Mouse (Mus musculus) kidney, embryonic 16.5 days (tissue): ENCODE measurements around the gene Olfr633. TPM values are rescaled to one million over a fixed set of nuclear protein-coding genes. Genes with fewer than 3 reads are reported as not detected.

Source experiments
- ATAC-seq: fragments of 200-750 bp; cut with Nextera tagmentation; 2 replicates; pipeline ENCODE4 v1.8.0; 2017; ENCODE audit warnings: moderate TSS enrichment; ENCODE audit not compliant: low FRiP score, low TSS enrichment
- H3K27ac ChIP-seq: fragments of 300-500 bp; sonication (generic); 2 replicates; pipeline ENCODE4 v1.5.1; 2014; ENCODE audit warnings: low read length
- H3K27me3 ChIP-seq: fragments of 300-500 bp; sonication (generic); 2 replicates; pipeline ENCODE4 v1.6.1; 2014; ENCODE audit warnings: low read length, control low read depth, mixed read lengths; ENCODE audit not compliant: insufficient read depth
- H3K36me3 ChIP-seq: fragments of 300-500 bp; sonication (generic); 2 replicates; pipeline ENCODE4 v1.6.1; 2014; ENCODE audit warnings: low read length, control low read depth, mixed read lengths; ENCODE audit not compliant: insufficient read depth
- H3K4me1 ChIP-seq: fragments of 300-500 bp; sonication (generic); 2 replicates; pipeline ENCODE4 v1.6.1; 2014; ENCODE audit warnings: low read length, control low read depth, mixed read lengths; ENCODE audit not compliant: insufficient read depth
- H3K4me2 ChIP-seq: fragments of 300-500 bp; sonication (generic); replicated peaks from 2 replicates; pipeline ENCODE4 v1.6.1; 2014; ENCODE audit warnings: low read depth, low read length
- H3K4me3 ChIP-seq: fragments of 300-500 bp; sonication (generic); 2 replicates; pipeline ENCODE4 v1.5.1; 2014; ENCODE audit warnings: mild to moderate bottlenecking, low read length
- H3K9ac ChIP-seq: fragments of 300-500 bp; sonication (generic); replicated peaks from 2 replicates; pipeline ENCODE4 v1.6.1; 2014; ENCODE audit warnings: low read length
- H3K9me3 ChIP-seq: fragments of 300-500 bp; sonication (generic); 2 replicates; pipeline ENCODE4 v1.6.1; 2016; ENCODE audit warnings: low read length, control low read depth
- WGBS: fragments of 180-500 bp; shearing (Covaris S2); extraction: QIAGEN DNeasy Blood & Tissue Kit; methylation state at CpG from one replicate; pipeline ENCODE4 v1.1.7; 2014; 5-methylcytosine and 5-hydroxymethylcytosine counted together
- polyA plus RNA-seq: library from polyadenylated mRNA; unstranded; fragments of >200 nt; fragmentation: Nextera tagmentation; extraction: Ambion mirVana; gene quantifications from 2 replicates; pipeline ENCODE4 v1.2.1, GENCODE M21; 2015

Olfr633 gene
- polyA plus RNA-seq, 1 experiment from 2014 or later: not detected

DNA sequence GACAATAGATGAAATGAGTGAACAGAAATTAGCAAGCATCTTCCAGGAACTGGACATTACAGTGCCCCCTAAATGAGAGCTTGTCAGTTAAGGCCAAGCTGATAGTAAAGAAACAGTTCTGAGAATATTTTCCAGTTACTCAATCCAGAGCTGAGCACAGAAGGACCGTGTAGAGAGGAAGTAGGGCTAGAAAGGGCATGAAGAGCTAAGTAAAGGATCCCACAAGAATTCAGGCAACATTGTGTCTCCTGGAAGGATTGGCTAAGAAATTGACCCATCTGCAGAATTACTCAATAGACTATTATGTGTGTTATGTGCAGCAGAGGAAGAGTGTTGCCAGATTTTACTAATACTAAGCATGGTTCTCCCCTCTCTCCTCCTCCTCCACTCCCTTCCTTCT is 27.5 kb downstream of the Olfr633 start:
- no peak for ATAC-seq
- no peaks in the 10 kb centered on the region for H3K36me3 ChIP-seq
- H3K27me3 ChIP-seq: no peaks in the 10 kb centered on the region
- no peaks in the 10 kb centered on the region for H3K9me3 ChIP-seq
- H3K27ac ChIP-seq: no peak overlapping the region
- no peak overlapping the region for H3K4me3 ChIP-seq
- H3K4me1 ChIP-seq: no peaks in the 10 kb centered on the region
- 70% methylated on average over 1 of the region's 1 CpGs for WGBS
- no peak overlapping the region for H3K9ac ChIP-seq
- H3K4me2 ChIP-seq: no peak overlapping the region

DNA sequence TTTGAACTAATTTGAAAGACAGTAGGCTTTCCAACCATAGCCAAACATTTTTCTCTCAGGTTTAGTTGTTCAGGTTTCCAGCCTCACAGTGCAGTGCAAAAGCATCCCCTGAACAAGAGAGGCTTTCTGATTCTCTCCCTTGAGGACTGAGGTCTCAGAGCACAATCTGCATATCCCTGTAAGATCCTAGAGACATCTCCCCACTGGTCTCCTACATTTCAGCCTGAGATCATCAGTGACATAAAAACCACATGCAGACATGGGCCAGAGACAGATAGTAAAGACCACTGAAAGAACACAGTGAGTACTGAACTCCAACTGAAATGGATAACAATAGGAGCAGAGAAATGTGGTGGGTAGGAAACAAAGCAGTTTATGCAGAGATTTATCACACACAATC is 54.2 kb downstream of the Olfr633 start, which contains the start of gene Olfr638:
Gene Olfr638 (plus strand): TSS at position 301 of the 400 bp plus-strand sequence.
- ATAC-seq: no peak
- H3K9me3 ChIP-seq: no peaks in the 10 kb centered on the region
- no peaks in the 10 kb centered on the region for H3K4me1 ChIP-seq
- H3K27ac ChIP-seq: no peak within 1 kb of the TSS
- no peak within 1 kb of the TSS for H3K4me3 ChIP-seq
- no peaks in the 10 kb centered on the region for H3K36me3 ChIP-seq
- H3K9ac ChIP-seq: no peak within 1 kb of the TSS
- H3K4me2 ChIP-seq: no peak within 1 kb of the TSS
- H3K27me3 ChIP-seq: no peaks in the 10 kb centered on the region

Other genes with a start within 250 kb of the Olfr633 start
- not detected in 2 replicates for gene Olfr243, start 229.8 kb upstream of the Olfr633 start, polyA plus RNA-seq
- not detected in 2 replicates for gene Olfr628, start 214.1 kb upstream of the Olfr633 start, polyA plus RNA-seq
- gene Olfr629, start 199.5 kb upstream of the Olfr633 start, polyA plus RNA-seq: not detected in 2 replicates
- gene Olfr630, start 187.1 kb upstream of the Olfr633 start, polyA plus RNA-seq: not detected in 2 replicates
- gene Olfr69, start 172.8 kb upstream of the Olfr633 start, polyA plus RNA-seq: not detected in 2 replicates
- not detected in 2 replicates for gene Olfr68, start 164.7 kb upstream of the Olfr633 start, polyA plus RNA-seq
- gene Olfr67, start 152.6 kb upstream of the Olfr633 start, polyA plus RNA-seq: not detected in 2 replicates
- 2,178 and 2,179 TPM in 2 replicates for gene Hbb-bt, start 130.4 kb upstream of the Olfr633 start, polyA plus RNA-seq
- gene Hbb-bs, start 116.3 kb upstream of the Olfr633 start, polyA plus RNA-seq: 7,235 and 7,674 TPM in 2 replicates
- not detected in 2 replicates for gene Hbb-bh2, start 103.9 kb upstream of the Olfr633 start, polyA plus RNA-seq
- 0.92 and 1.9 TPM in 2 replicates for gene Hbb-bh1, start 101.3 kb upstream of the Olfr633 start, polyA plus RNA-seq
- gene Hbb-y, start 91.2 kb upstream of the Olfr633 start, polyA plus RNA-seq: 50.5 and 57.1 TPM in 2 replicates
- not detected in 2 replicates for gene Olfr66, start 58.2 kb upstream of the Olfr633 start, polyA plus RNA-seq
- not detected in 2 replicates for gene Olfr64, start 50.0 kb upstream of the Olfr633 start, polyA plus RNA-seq
- not detected in 2 replicates for gene Olfr65, start 41.0 kb upstream of the Olfr633 start, polyA plus RNA-seq
- gene Olfr631, start 15.6 kb upstream of the Olfr633 start, polyA plus RNA-seq: not detected in 2 replicates
- not detected in 2 replicates for gene Olfr632, start 10.1 kb upstream of the Olfr633 start, polyA plus RNA-seq
- gene Olfr635, start 26.7 kb downstream of the Olfr633 start, polyA plus RNA-seq: 0.01 TPM in 2 replicates
- gene Olfr638, start 54.3 kb downstream of the Olfr633 start, polyA plus RNA-seq: not detected in 2 replicates
- not detected in 2 replicates for gene Olfr639, start 72.9 kb downstream of the Olfr633 start, polyA plus RNA-seq
- gene Olfr640, start 81.1 kb downstream of the Olfr633 start, polyA plus RNA-seq: not detected in 2 replicates
- not detected in 2 replicates for gene Olfr641, start 91.0 kb downstream of the Olfr633 start, polyA plus RNA-seq
- not detected in 2 replicates for gene Olfr642, start 108.2 kb downstream of the Olfr633 start, polyA plus RNA-seq
- not detected in 2 replicates for gene 4930516K23Rik, start 117.0 kb downstream of the Olfr633 start, polyA plus RNA-seq
- not detected in 2 replicates for gene Olfr644, start 127.4 kb downstream of the Olfr633 start, polyA plus RNA-seq
- gene Olfr645, start 141.0 kb downstream of the Olfr633 start, polyA plus RNA-seq: not detected in 2 replicates
- gene Olfr646, start 160.4 kb downstream of the Olfr633 start, polyA plus RNA-seq: not detected in 2 replicates
- gene Ubqln5, start 185.4 kb downstream of the Olfr633 start, polyA plus RNA-seq: not detected in 2 replicates
- gene Olfr643, start 193.0 kb downstream of the Olfr633 start, polyA plus RNA-seq: not detected in 2 replicates
- gene Ubqln3, start 198.8 kb downstream of the Olfr633 start, polyA plus RNA-seq: not detected in 2 replicates
- not detected in 2 replicates for gene Ubqlnl, start 206.1 kb downstream of the Olfr633 start, polyA plus RNA-seq
- not detected in 2 replicates for gene Olfm5, start 220.4 kb downstream of the Olfr633 start, polyA plus RNA-seq
- gene Olfr648, start 239.0 kb downstream of the Olfr633 start, polyA plus RNA-seq: 0.15 and 0.19 TPM in 2 replicates